Mouse (Mus musculus) activated CD4-positive, CD25-positive, alpha-beta regulatory T cell, adult 4 months (primary cell): ENCODE measurements around the gene Syne3. TPM values are rescaled to one million over a fixed set of nuclear protein-coding genes. Genes with fewer than 3 reads are reported as not detected.

Experiments used
- ATAC-seq: one replicate; pipeline ENCODE4 v1.8.0; 2017
- polyA plus RNA-seq, 2 experiments: library from polyadenylated mRNA; unstranded; fragments of 100-300 nt; shearing (Covaris generic); gene quantifications; one replicate each; pipeline ENCODE4 v1.2.1; 2017

Syne3 gene
- polyA plus RNA-seq, 2 experiments from 2014 or later, result 4.1 to 5.4 TPM

DNA sequence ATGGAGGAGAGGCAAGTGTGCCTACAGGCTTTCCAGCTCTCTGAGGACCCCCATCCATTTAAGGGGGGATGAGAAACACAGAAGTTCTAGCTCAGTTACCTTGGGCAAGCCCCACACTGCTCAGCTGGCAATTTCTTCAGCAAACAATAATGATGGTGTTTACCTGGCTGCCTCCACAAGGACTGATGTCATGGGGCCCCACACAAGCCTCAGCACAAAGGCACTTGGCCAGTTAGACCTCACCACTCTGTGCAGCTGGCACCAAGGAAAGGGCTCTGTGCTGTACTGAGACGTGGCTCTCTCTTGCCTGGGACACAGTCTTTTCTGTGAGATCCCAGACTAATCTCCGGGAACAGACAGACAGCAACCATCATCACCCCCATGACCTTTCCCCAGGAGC, 127.5 kb downstream of the Syne3 start:
- no peak for ATAC-seq

DNA sequence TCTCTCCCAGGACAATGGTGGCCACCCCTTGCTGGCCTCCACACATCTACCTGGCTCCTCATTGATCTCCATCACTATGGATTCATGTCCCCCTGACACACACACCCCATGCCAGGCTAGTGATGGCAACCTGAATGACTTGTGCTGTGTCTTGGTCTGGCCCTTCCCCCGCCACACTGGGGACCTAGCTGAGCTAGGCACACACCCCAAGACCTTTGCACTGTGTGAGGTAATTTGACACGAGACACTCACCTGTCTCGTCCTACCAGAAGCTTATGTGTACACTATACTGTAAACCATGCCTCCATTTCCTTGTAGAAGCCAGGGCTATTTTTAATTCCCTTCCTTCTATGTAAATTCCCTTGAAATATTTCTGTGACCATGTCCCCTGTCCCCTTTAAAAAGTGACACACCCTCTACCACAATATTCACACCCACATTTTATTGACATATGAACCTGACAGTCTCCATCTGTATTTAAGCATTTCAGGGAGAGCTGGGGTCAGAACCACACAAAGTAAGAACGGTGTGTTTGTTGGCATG, 128.0 kb downstream of the Syne3 start:
- ATAC-seq, result no peak

DNA sequence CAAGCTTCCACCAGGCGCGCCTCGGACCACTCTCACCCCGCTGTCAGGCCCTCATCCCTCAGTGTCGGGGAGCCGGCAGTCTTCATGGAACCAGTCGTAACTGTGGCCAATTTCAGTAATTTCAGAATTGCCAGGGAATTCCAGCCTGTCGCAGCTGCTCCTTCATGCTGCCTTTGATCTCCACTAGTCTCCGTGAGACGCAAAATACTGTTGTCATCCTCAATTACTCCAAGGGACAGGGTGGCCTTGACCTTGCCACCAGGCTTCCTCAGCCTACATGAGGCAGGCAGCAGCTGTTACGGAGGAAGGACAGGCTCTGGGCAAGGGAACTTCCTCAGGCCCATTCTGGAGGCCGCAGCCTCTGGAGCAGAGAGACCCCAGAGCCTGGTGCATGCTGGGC, 129.2 kb downstream of the Syne3 start:
- ATAC-seq, result no peak

Other genes starting within 250 kb of the Syne3 start
- gene Clmn, start 144.7 kb downstream of the Syne3 start, polyA plus RNA-seq, result under 1 TPM in 1 of 2 experiments, not detected in 1; 0.04 TPM
- 1 to 10 TPM; 6.5 to 7.7 TPM for gene Glrx5, start 22.9 kb upstream of the Syne3 start, polyA plus RNA-seq
- not detected for gene Tcl1b2, start 136.2 kb upstream of the Syne3 start, polyA plus RNA-seq
- not detected for gene Tcl1b1, start 149.9 kb upstream of the Syne3 start, polyA plus RNA-seq
- not detected for gene Tcl1b5, start 166.5 kb upstream of the Syne3 start, polyA plus RNA-seq
- not detected for gene Tcl1b3, start 181.2 kb upstream of the Syne3 start, polyA plus RNA-seq
- gene Tcl1b4, start 192.1 kb upstream of the Syne3 start, polyA plus RNA-seq, result not detected
- gene Tcl1, start 213.0 kb upstream of the Syne3 start, polyA plus RNA-seq, result under 1 TPM in 1 of 2 experiments, not detected in 1; 0.49 TPM